Mouse (Mus musculus): ENCODE results near the gene Mogat2. TPM values are rescaled to one million over a fixed set of nuclear protein-coding genes. Genes with fewer than 3 reads are reported as not detected.

The Mogat2 gene
- total and polyA plus RNA-seq, 2 experiments from 2014 or later = 0.29 to 1.2 TPM

- no peak for DNase-seq (ENCODE audit: low spot score)
- Histone ChIP-seq H3K4me1 (ENCODE audit: insufficient read depth, low read length) (no peaks in the 10 kb centered on the region), H3K27me3 (ENCODE audit: insufficient read depth, low read length) (no peaks in the 10 kb centered on the region), H3K4me3 (ENCODE audit: low read length) (no peak overlapping the region), H3K9ac (replicated peaks; ENCODE audit: low read length) (no peak overlapping the region), H3K9me3 (ENCODE audit: low read length) (no peaks in the 10 kb centered on the region), H3K4me2 (ENCODE audit: low read depth, low read length) (no peak overlapping the region), H3K27ac (no peak overlapping the region), H3K36me3 (ENCODE audit: insufficient read depth, low read length) (no peaks in the 10 kb centered on the region)
- no peak for TF ChIP-seq CTCF (IDR thresholded peaks at IDR 0.05; ENCODE audit: low read depth)
- ATAC-seq = no peak
- 88% methylated on average over 9 of the region's 9 CpGs for WGBS
Measured at GRCm38 (mm10) chr7:99199451-99200175, 38.8 kb downstream of the Mogat2 start.

DNA sequence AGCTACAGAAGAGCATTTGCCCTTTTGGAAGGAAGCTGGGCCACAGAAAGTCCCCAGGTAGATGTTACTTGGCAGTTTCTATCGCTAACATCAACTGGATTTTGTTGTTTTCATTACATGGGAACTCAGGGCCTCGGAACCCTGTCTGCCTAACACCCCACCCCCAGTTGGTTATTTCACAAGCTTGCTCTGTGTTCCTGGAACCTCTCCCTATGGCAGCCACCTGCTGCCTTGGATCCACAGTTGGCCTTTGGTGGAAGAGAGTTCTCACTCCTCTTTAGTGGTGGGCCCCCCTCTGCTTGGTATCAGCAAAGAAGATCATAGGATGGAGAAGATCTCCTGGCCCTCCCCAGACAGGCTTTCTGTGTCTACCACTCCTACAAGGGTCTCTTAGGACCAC is 39.6 kb downstream of the Mogat2 start:
- 87% methylated on average over 2 of the region's 2 CpGs for WGBS
- no peak overlapping the region for H3K27ac ChIP-seq
- H3K4me3 ChIP-seq (ENCODE audit: low read length) = no peak overlapping the region
- no peaks in the 10 kb centered on the region for H3K27me3 ChIP-seq (ENCODE audit: insufficient read depth, low read length)
- H3K4me1 ChIP-seq (ENCODE audit: insufficient read depth, low read length) = no peaks in the 10 kb centered on the region
- no peaks in the 10 kb centered on the region for H3K9me3 ChIP-seq (ENCODE audit: low read length)
- H3K9ac ChIP-seq (replicated peaks; ENCODE audit: low read length) = no peak overlapping the region
- H3K36me3 ChIP-seq (ENCODE audit: insufficient read depth, low read length) = no peaks in the 10 kb centered on the region
- no peak for TF ChIP-seq CTCF (IDR thresholded peaks at IDR 0.05; ENCODE audit: low read depth)
- no peak for ATAC-seq
- no peak overlapping the region for H3K4me2 ChIP-seq (ENCODE audit: low read depth, low read length)
- no peak for DNase-seq (ENCODE audit: low spot score)

DNA sequence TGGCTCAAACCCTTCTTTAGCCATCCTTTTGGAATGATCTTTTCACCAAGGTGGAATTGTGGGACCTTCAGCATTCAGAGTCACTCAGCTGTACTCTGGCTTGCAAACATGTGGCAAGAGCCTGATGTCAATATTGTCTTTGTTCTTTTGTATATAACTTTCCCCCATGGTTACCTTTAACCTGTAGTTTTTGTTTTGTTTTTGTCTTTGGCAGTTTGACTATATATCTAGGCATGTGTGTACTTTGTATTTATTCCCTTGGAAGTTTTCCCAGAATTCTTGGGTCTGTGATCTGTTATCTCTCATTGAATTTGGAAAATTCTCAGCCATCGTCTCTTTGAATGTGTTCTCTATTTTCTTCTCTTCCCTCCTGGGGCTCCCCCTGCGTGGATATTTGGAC is 43.9 kb downstream of the Mogat2 start:
- H3K27ac ChIP-seq = no peak overlapping the region
- 58% methylated on average over 2 of the region's 2 CpGs for WGBS

DNA sequence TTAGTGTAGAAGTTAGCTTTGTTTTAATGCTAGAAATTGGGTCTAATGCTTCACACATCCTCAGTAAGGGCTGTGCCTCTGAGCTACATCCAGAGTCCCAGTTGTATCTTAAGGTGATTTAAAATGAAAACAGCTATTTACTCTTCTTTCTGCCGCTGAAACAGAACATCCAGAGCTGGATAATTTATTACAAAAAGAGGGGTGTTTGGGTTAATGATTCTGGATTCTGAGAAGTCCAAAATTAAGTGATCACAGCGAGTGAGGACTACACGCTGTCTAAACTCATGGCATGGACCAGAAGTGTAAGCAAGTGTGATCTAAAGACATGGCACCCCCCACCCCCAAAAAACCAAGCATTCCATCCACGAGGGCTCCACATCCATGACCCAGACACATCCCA is 44.5 kb downstream of the Mogat2 start:
- DNase-seq (ENCODE audit: low spot score) (no peak), ATAC-seq (no peak)
- Histone ChIP-seq H3K4me2 (ENCODE audit: low read depth, low read length) (no peak overlapping the region), H3K9me3 (ENCODE audit: low read length) (no peaks in the 10 kb centered on the region), H3K36me3 (ENCODE audit: insufficient read depth, low read length) (no peaks in the 10 kb centered on the region), H3K27me3 (ENCODE audit: insufficient read depth, low read length) (no peaks in the 10 kb centered on the region), H3K9ac (replicated peaks; ENCODE audit: low read length) (no peak overlapping the region), H3K4me3 (ENCODE audit: low read length) (no peak overlapping the region), H3K27ac (no peak overlapping the region), H3K4me1 (ENCODE audit: insufficient read depth, low read length) (no peaks in the 10 kb centered on the region)
- TF ChIP-seq CTCF (IDR thresholded peaks at IDR 0.05; ENCODE audit: low read depth) = no peak
- 89% methylated on average over 4 of the region's 4 CpGs for WGBS

More for the DNA sequence above, 43.9 kb downstream of the Mogat2 start:
- Histone ChIP-seq H3K4me2 (ENCODE audit: low read depth, low read length) (no peak overlapping the region), H3K9ac (replicated peaks; ENCODE audit: low read length) (no peak overlapping the region), H3K4me1 (ENCODE audit: insufficient read depth, low read length) (no peaks in the 10 kb centered on the region), H3K27me3 (ENCODE audit: insufficient read depth, low read length) (no peaks in the 10 kb centered on the region), H3K9me3 (ENCODE audit: low read length) (no peaks in the 10 kb centered on the region), H3K4me3 (ENCODE audit: low read length) (no peak overlapping the region), H3K36me3 (ENCODE audit: insufficient read depth, low read length) (no peaks in the 10 kb centered on the region)
- no peak for ATAC-seq
- DNase-seq (ENCODE audit: low spot score) = no peak
- no peak for TF ChIP-seq CTCF (IDR thresholded peaks at IDR 0.05; ENCODE audit: low read depth)

DNA sequence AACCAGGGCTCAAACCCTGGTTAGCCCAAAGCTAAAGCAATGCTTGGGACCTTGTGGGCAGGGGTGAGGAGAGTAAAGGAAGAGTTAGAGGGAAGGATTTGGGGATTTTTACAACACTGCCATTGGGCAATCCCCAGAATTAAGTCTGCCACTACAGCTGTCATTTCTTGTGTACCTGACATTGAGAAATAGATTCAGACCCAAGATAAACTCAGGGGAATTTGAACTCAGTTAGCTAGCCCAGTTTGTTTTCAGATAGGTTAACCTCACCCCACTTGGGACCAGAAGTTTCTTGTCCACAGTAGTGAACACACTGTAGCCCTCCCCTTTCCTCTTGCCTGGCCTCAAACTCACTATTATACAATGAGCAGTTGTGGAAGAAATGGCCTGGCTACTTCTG is 47.0 kb downstream of the Mogat2 start:
- ATAC-seq = no peak
- DNase-seq (ENCODE audit: low spot score) = no peak
- Histone ChIP-seq H3K4me2 (ENCODE audit: low read depth, low read length) (no peak overlapping the region), H3K9ac (replicated peaks; ENCODE audit: low read length) (no peak overlapping the region), H3K36me3 (ENCODE audit: insufficient read depth, low read length) (no peaks in the 10 kb centered on the region), H3K27ac (no peak overlapping the region), H3K4me1 (ENCODE audit: insufficient read depth, low read length) (no peaks in the 10 kb centered on the region), H3K9me3 (ENCODE audit: low read length) (no peaks in the 10 kb centered on the region), H3K27me3 (ENCODE audit: insufficient read depth, low read length) (no peaks in the 10 kb centered on the region), H3K4me3 (ENCODE audit: low read length) (no peak overlapping the region)
- TF ChIP-seq CTCF (IDR thresholded peaks at IDR 0.05; ENCODE audit: low read depth) = no peak

DNA sequence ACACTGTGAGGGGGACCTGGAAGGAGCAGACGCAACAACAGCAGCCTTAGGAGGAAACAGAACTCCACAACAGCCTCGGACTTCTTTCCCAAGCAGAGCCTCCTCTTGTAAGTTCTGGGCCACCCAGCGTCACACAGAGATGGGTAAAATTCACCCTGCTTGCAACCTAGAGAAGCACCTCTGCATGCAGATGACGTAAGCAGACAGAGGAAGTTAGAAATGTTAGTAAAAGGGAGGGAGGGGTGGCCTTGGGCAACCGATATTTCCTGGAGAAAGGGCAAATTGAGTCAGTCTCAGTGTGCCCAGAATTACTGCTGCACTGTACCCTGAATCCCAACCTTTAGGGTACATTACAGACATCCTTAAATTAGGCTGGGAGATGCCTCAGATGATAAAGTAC is 48.5 kb downstream of the Mogat2 start:
- no peaks in the 10 kb centered on the region for H3K4me1 ChIP-seq (ENCODE audit: insufficient read depth, low read length)
- WGBS = 81% methylated on average over 5 of the region's 5 CpGs
- TF ChIP-seq CTCF (IDR thresholded peaks at IDR 0.05; ENCODE audit: low read depth) = no peak
- no peak overlapping the region for H3K4me3 ChIP-seq (ENCODE audit: low read length)
- H3K9me3 ChIP-seq (ENCODE audit: low read length) = no peaks in the 10 kb centered on the region
- H3K36me3 ChIP-seq (ENCODE audit: insufficient read depth, low read length) = no peaks in the 10 kb centered on the region
- no peak for DNase-seq (ENCODE audit: low spot score)
- ATAC-seq = no peak
- H3K4me2 ChIP-seq (ENCODE audit: low read depth, low read length) = no peak overlapping the region
- no peak overlapping the region for H3K9ac ChIP-seq (replicated peaks; ENCODE audit: low read length)
- no peaks in the 10 kb centered on the region for H3K27me3 ChIP-seq (ENCODE audit: insufficient read depth, low read length)
- H3K27ac ChIP-seq = no peak overlapping the region

- WGBS = 84% methylated on average over 6 of the region's 6 CpGs
- Histone ChIP-seq H3K4me3 (ENCODE audit: low read length) (no peak overlapping the region), H3K27me3 (ENCODE audit: insufficient read depth, low read length) (no peaks in the 10 kb centered on the region), H3K9me3 (ENCODE audit: low read length) (no peaks in the 10 kb centered on the region), H3K4me1 (ENCODE audit: insufficient read depth, low read length) (no peaks in the 10 kb centered on the region), H3K4me2 (ENCODE audit: low read depth, low read length) (no peak overlapping the region), H3K9ac (replicated peaks; ENCODE audit: low read length) (no peak overlapping the region), H3K36me3 (ENCODE audit: insufficient read depth, low read length) (no peaks in the 10 kb centered on the region), H3K27ac (no peak overlapping the region)
- DNase-seq (ENCODE audit: low spot score) (no peak), ATAC-seq (no peak)
- no peak for TF ChIP-seq CTCF (IDR thresholded peaks at IDR 0.05; ENCODE audit: low read depth)
Measured at GRCm38 (mm10) chr7:99188630-99189029, 49.8 kb downstream of the Mogat2 start.

Data from hindbrain, postnatal 0 days (tissue).